Mouse (Mus musculus): ENCODE results near the gene Tnfaip8l2.
"Not testable (repeated sequence)": the region's sequence is repeated elsewhere in the genome, so short reads cannot be mapped to it uniquely, and the experiment has no call there.

Gene Tnfaip8l2

GRCm38 (mm10) chr3:95110911-95111726 lies 31.0 kb downstream of the Tnfaip8l2 start, which contains the start of gene Vps72:
Gene Vps72 (plus strand): TSS chr3:95111022.
- peak; percentile 90 for DNase-seq

- no peak for DNase-seq
Measured at GRCm38 (mm10) chr3:95107898-95108297, 34.3 kb downstream of the Tnfaip8l2 start.

GRCm38 (mm10) chr3:95107308-95107707 lies 34.9 kb downstream of the Tnfaip8l2 start:
- DNase-seq, result not testable (repeated sequence)

- peak; percentile 96 for DNase-seq
Measured at GRCm38 (mm10) chr3:95106338-95107117, 35.6 kb downstream of the Tnfaip8l2 start, which contains the start of gene Pip5k1a. Gene Pip5k1a (minus strand): TSS chr3:95106930.

- no peak for DNase-seq
Measured at GRCm38 (mm10) chr3:95105586-95106337, 36.4 kb downstream of the Tnfaip8l2 start.

- no peak for DNase-seq
Measured at GRCm38 (mm10) chr3:95105121-95105520, 37.0 kb downstream of the Tnfaip8l2 start.

GRCm38 (mm10) chr3:95100854-95101253 lies 41.3 kb downstream of the Tnfaip8l2 start:
- DNase-seq, result no peak

All from kidney, adult 11 months (tissue).